Mouse (Mus musculus) CH12.LX (cell line): ENCODE results near the gene Thap8. TPM values are rescaled to one million over a fixed set of nuclear protein-coding genes. Genes with fewer than 3 reads are reported as not detected.
A peak's percentile ranks its signal among the peaks of the same experiment; 100 is the strongest.

Experiments
- DNase-seq: peaks from one replicate; pipeline ENCODE4 v3.0.0-alpha.2; 2013; ENCODE audit errors: extremely low read depth
- H3K27ac ChIP-seq: 2 replicates; pipeline ENCODE4 v1.5.1; 2012; ENCODE audit warnings: low read depth, mild to moderate bottlenecking, control low read depth, moderate library complexity; ENCODE audit not compliant: insufficient read depth
- H3K27me3 ChIP-seq: replicated peaks from 2 replicates; pipeline ENCODE3; 2012; ENCODE audit warnings: inconsistent platforms
- H3K36me3 ChIP-seq, 2 experiments: replicated peaks in 1 of 2; 2 replicates each; pipeline versions ENCODE3 to v1.6.1; 2012; ENCODE audit warnings: inconsistent platforms in 1 of 2, low read length in 1 of 2, mild to moderate bottlenecking in 1 of 2, mixed read lengths in 1 of 2, moderate library complexity in 1 of 2; ENCODE audit not compliant: control insufficient read depth in 1 of 2, insufficient read depth in 1 of 2
- H3K4me1 ChIP-seq, 2 experiments: 2 replicates each; pipeline ENCODE4 v1.6.1; 2012; ENCODE audit warnings: inconsistent platforms in 1 of 2, moderate library complexity in 1 of 2; ENCODE audit not compliant: insufficient read depth in 2 of 2, control insufficient read depth in 1 of 2
- H3K4me2 ChIP-seq: 2 replicates; pipeline ENCODE4 v1.6.1; 2012; ENCODE audit warnings: low read depth, mild to moderate bottlenecking, control low read depth; ENCODE audit not compliant: poor library complexity, insufficient read depth, severe bottlenecking
- H3K4me3 ChIP-seq, 3 experiments: fragments of 150-350 bp in 1 of 3; sonication (generic) in 1 of 3; replicated peaks in 1 of 3; 2 replicates each; pipeline versions ENCODE3 to v1.5.1; 2011 to 2012; ENCODE audit warnings: low read depth in 2 of 3, low read length in 2 of 3, mild to moderate bottlenecking in 2 of 3, moderate library complexity in 2 of 3, control low read depth in 1 of 3, improper control_type of control experiment in 1 of 3, inconsistent platforms in 1 of 3, mixed read lengths in 1 of 3; ENCODE audit not compliant: poor library complexity in 1 of 3
- H3K79me2 ChIP-seq: replicated peaks from 2 replicates; pipeline ENCODE4 v1.6.1; 2012; ENCODE audit warnings: mild to moderate bottlenecking, moderate library complexity; ENCODE audit not compliant: control insufficient read depth, poor library complexity, insufficient read depth, severe bottlenecking; ENCODE audit errors: extremely low read depth
- H3K9ac ChIP-seq: 2 replicates; pipeline ENCODE4 v1.6.1; 2012; ENCODE audit warnings: low read depth, mild to moderate bottlenecking, control low read depth, moderate library complexity; ENCODE audit not compliant: insufficient read depth
- H3K9me3 ChIP-seq: replicated peaks from 2 replicates; pipeline ENCODE3; 2012; ENCODE audit warnings: low read length, inconsistent platforms, mixed read lengths
- BHLHE40 ChIP-seq: IDR thresholded peaks from 2 replicates; pipeline ENCODE4 v1.6.1; 2011; ENCODE audit warnings: mild to moderate bottlenecking, low read depth, low read length, improper control_type of control experiment
- CHD1 ChIP-seq: IDR thresholded peaks from 2 replicates; pipeline ENCODE4 v1.6.1; 2012; ENCODE audit warnings: low read depth, low read length, improper control_type of control experiment, inconsistent platforms
- CHD2 ChIP-seq: IDR thresholded peaks from 2 replicates; pipeline ENCODE4 v1.6.1; 2011; ENCODE audit warnings: low read length, improper control_type of control experiment
- E2F4 ChIP-seq: IDR thresholded peaks from 2 replicates; pipeline ENCODE4 v1.6.1; 2011; ENCODE audit warnings: low read depth, low read length, improper control_type of control experiment; ENCODE audit not compliant: insufficient replicate concordance
- ELF1 ChIP-seq: IDR thresholded peaks from 2 replicates; pipeline ENCODE4 v1.6.1; 2014; ENCODE audit warnings: low read depth, mild to moderate bottlenecking, inconsistent platforms, low read length, improper control_type of control experiment
- EP300 ChIP-seq: IDR thresholded peaks from 2 replicates; pipeline ENCODE4 v1.6.1; 2011; ENCODE audit warnings: low read length, improper control_type of control experiment
- GABPA ChIP-seq: IDR thresholded peaks from 2 replicates; pipeline ENCODE4 v1.6.1; 2012; ENCODE audit warnings: low read depth, low read length, improper control_type of control experiment, inconsistent platforms; ENCODE audit not compliant: insufficient replicate concordance
- HCFC1 ChIP-seq: IDR thresholded peaks from 2 replicates; pipeline ENCODE4 v1.6.1; 2012; ENCODE audit warnings: low read depth, mild to moderate bottlenecking, inconsistent platforms, low read length, improper control_type of control experiment
- IRF4 ChIP-seq: IDR thresholded peaks from 2 replicates; pipeline ENCODE4 v1.6.1; 2014; ENCODE audit warnings: low read depth, mild to moderate bottlenecking, inconsistent platforms, low read length, improper control_type of control experiment
- JUN ChIP-seq: IDR thresholded peaks from 2 replicates; pipeline ENCODE4 v1.6.1; 2011; ENCODE audit warnings: low read depth, mild to moderate bottlenecking, low read length, improper control_type of control experiment, moderate library complexity; ENCODE audit not compliant: insufficient read depth
- JUND ChIP-seq: conservative IDR thresholded peaks from 2 replicates; pipeline ENCODE4 v1.6.1; 2011; ENCODE audit warnings: low read depth, low read length, improper control_type of control experiment
- KAT2A ChIP-seq: IDR thresholded peaks from 2 replicates; pipeline ENCODE4 v1.6.1; 2012; ENCODE audit warnings: low read length, improper control_type of control experiment, inconsistent platforms; ENCODE audit not compliant: insufficient replicate concordance
- MAFK ChIP-seq: IDR thresholded peaks from 2 replicates; pipeline ENCODE4 v1.6.1; 2011; ENCODE audit warnings: low read length, improper control_type of control experiment; ENCODE audit not compliant: insufficient replicate concordance
- MAX ChIP-seq: IDR thresholded peaks from 2 replicates; pipeline ENCODE4 v1.6.1; 2011; ENCODE audit warnings: low read length, improper control_type of control experiment
- MAZ ChIP-seq: IDR thresholded peaks from 2 replicates; pipeline ENCODE4 v1.6.1; 2012; ENCODE audit warnings: low read depth, mild to moderate bottlenecking, inconsistent platforms, low read length, improper control_type of control experiment, moderate library complexity
- MEF2A ChIP-seq: IDR thresholded peaks from 2 replicates; pipeline ENCODE4 v1.6.1; 2014; ENCODE audit warnings: low read depth, mild to moderate bottlenecking, inconsistent platforms, low read length, improper control_type of control experiment, borderline replicate concordance
- MXI1 ChIP-seq: IDR thresholded peaks from 2 replicates; pipeline ENCODE4 v1.6.1; 2011; ENCODE audit warnings: mild to moderate bottlenecking, low read depth, low read length, improper control_type of control experiment
- MYC ChIP-seq: IDR thresholded peaks from 2 replicates; pipeline ENCODE4 v1.6.1; 2011; ENCODE audit warnings: low read depth, mild to moderate bottlenecking, improper control_type of control experiment, low read length
- NELFE ChIP-seq: IDR thresholded peaks from 2 replicates; pipeline ENCODE4 v1.6.1; 2011; ENCODE audit warnings: low read depth, low read length, improper control_type of control experiment
- NRF1 ChIP-seq: IDR thresholded peaks from 2 replicates; pipeline ENCODE4 v1.6.1; 2014; ENCODE audit warnings: low read depth, mild to moderate bottlenecking, inconsistent platforms, low read length, improper control_type of control experiment, moderate library complexity
- PAX5 ChIP-seq: IDR thresholded peaks from 2 replicates; pipeline ENCODE4 v1.6.1; 2012; ENCODE audit warnings: low read length, inconsistent platforms, mixed read lengths
- POLR2A ChIP-seq: IDR thresholded peaks from 2 replicates; pipeline ENCODE4 v1.6.1; 2011; ENCODE audit warnings: low read depth, mild to moderate bottlenecking, improper control_type of control experiment, low read length
- RAD21 ChIP-seq: IDR thresholded peaks from 2 replicates; pipeline ENCODE4 v1.6.1; 2011; ENCODE audit warnings: low read depth, mild to moderate bottlenecking, low read length, improper control_type of control experiment, moderate library complexity
- RCOR1 ChIP-seq: conservative IDR thresholded peaks from 2 replicates; pipeline ENCODE4 v1.6.1; 2012; ENCODE audit warnings: low read depth, mild to moderate bottlenecking, inconsistent platforms, low read length, improper control_type of control experiment
- SIN3A ChIP-seq: IDR thresholded peaks from 2 replicates; pipeline ENCODE4 v1.6.1; 2012; ENCODE audit warnings: low read length, improper control_type of control experiment, inconsistent platforms
- SMC3 ChIP-seq: IDR thresholded peaks from 2 replicates; pipeline ENCODE4 v1.6.1; 2011; ENCODE audit warnings: low read depth, low read length, improper control_type of control experiment
- TBP ChIP-seq: conservative IDR thresholded peaks from 2 replicates; pipeline ENCODE4 v1.6.1; 2011; ENCODE audit warnings: low read depth, low read length, improper control_type of control experiment
- TCF12 ChIP-seq: IDR thresholded peaks from 2 replicates; pipeline ENCODE4 v1.6.1; 2014; ENCODE audit warnings: low read depth, mild to moderate bottlenecking, inconsistent platforms, low read length, improper control_type of control experiment
- USF2 ChIP-seq: conservative IDR thresholded peaks from 2 replicates; pipeline ENCODE4 v1.6.1; 2011; ENCODE audit warnings: low read depth, low read length, improper control_type of control experiment
- ZNF384 ChIP-seq: IDR thresholded peaks from 2 replicates; pipeline ENCODE4 v1.6.1; 2012; ENCODE audit warnings: low read depth, low read length, improper control_type of control experiment, inconsistent platforms
- dilution Hi-C: fragments of 300-500 bp; cut with MboI; formaldehyde crosslinking; loops from 2 replicates; pipeline ENCODE4 v1.14.3; 2020; ENCODE audit warnings: low sequenced_read_pairs; ENCODE audit not compliant: extremely low pct_unique_long_range_greater_than_20kb, extremely low pct_ligation_motif_present
- in situ Hi-C: fragments of 300-500 bp; cut with MboI; formaldehyde crosslinking; loops from 3 replicates; pipeline ENCODE4 v1.14.3; 2019; ENCODE audit warnings: low sequenced_read_pairs, low pct_ligation_motif_present, low pct_unique_long_range_greater_than_20kb, mixed read lengths
- polyA plus RNA-seq: library from polyadenylated mRNA; unstranded; fragments of >175 nt; gene quantifications from 2 replicates; pipeline ENCODE4 v1.2.1, GENCODE M21; 2012; ENCODE audit warnings: low read depth; ENCODE audit not compliant: insufficient read length
- total RNA-seq, 2 experiments: library from RNA; depleted of rRNA; stranded (reverse); fragments of 300-350 nt in 1 of 2; fragments of >200 nt in 1 of 2; gene quantifications; 2 replicates each; pipeline ENCODE4 v1.2.3; 2012 to 2014

The Thap8 gene
- total and polyA plus RNA-seq, 3 experiments: 0.23 to 0.38 TPM; not detected in 1

DNA sequence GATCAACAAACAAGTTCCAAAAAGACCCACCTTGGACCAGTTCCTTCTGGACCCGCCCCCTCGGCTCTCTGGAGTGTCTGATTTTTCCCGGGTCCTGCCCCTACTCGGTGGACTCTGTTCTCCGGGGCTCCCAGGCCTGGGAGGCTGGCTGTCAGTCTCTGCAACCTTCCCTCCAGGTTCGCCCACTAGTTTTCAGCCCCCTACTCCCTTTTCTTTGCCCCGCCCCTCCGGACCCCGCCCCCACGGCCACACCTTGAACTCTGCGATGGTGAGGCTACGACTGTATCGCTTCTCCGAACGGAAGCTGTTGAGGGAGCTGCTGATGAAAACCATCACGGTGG lies 48.6 kb upstream of the Thap8 start:
- no peaks in the 10 kb centered on the region for H3K79me2 ChIP-seq
- peak; percentile 71; the same call in 1 of the 2 replicates for TF ChIP-seq SIN3A
- TF ChIP-seq JUN: no peak
- TF ChIP-seq NRF1: no peak
- no peaks in the 10 kb centered on the region for H3K27me3 ChIP-seq
- H3K4me1 ChIP-seq: peaks cover 12 to 41% of the 10 kb centered on the region in 2 experiments
- peak overlapping the region; percentile 45 for H3K9ac ChIP-seq
- peaks cover 29 to 52% of the 10 kb centered on the region in 2 experiments for H3K36me3 ChIP-seq
- H3K9me3 ChIP-seq: no peaks in the 10 kb centered on the region
- H3K4me3 ChIP-seq: peak overlapping the region; percentile 66 to 79 (median 69)
- H3K4me2 ChIP-seq: peak overlapping the region; percentile 64
- H3K27ac ChIP-seq: no peak overlapping the region
- no peak for DNase-seq
- in situ Hi-C loops (no loop called here), dilution Hi-C loops (no loop called here)

- peaks cover 24 to 46% of the 10 kb centered on the region in 2 experiments for H3K36me3 ChIP-seq
- H3K9me3 ChIP-seq: no peaks in the 10 kb centered on the region
- H3K27ac ChIP-seq: peak within 1 kb of the TSS; percentile 85
- in situ Hi-C loops (no loop called here), dilution Hi-C loops (no loop called here)
- no peaks in the 10 kb centered on the region for H3K79me2 ChIP-seq
- peak within 1 kb of the TSS; percentile 69 to 96 (median 87) for H3K4me3 ChIP-seq
- peak within 1 kb of the TSS; percentile 64 for H3K4me2 ChIP-seq
- no peaks in the 10 kb centered on the region for H3K27me3 ChIP-seq
- H3K4me1 ChIP-seq: peaks cover 12 to 44% of the 10 kb centered on the region in 2 experiments
- peak within 1 kb of the TSS; percentile 90 for H3K9ac ChIP-seq
- peak; percentile 98 for DNase-seq
- peak; percentile 95 for TF ChIP-seq CHD2
- TF ChIP-seq NELFE: 0 out of 2 replicates have a peak, but pooled peaks have one; percentile 47
- no peak for TF ChIP-seq MYC
- peak; percentile 67; the same call in 1 of the 2 replicates for TF ChIP-seq MAX
- no peak for TF ChIP-seq RAD21
- TF ChIP-seq MAFK: no peak
- TF ChIP-seq JUN: no peak
- peak; percentile 97 for TF ChIP-seq ZNF384
- no peak for TF ChIP-seq PAX5
- TF ChIP-seq TCF12: peak; percentile 55; the same call in 1 of the 2 replicates
- peak; percentile 79 for TF ChIP-seq HCFC1
- TF ChIP-seq RCOR1: 0 out of 2 replicates have a peak, but pooled peaks have one; percentile 37
- no peak for TF ChIP-seq EP300
- peak; percentile 55; the same call in 1 of the 2 replicates for TF ChIP-seq MXI1
- peak; percentile 87 for TF ChIP-seq NRF1
- peak; percentile 10; the same call in 1 of the 2 replicates for TF ChIP-seq IRF4
- 0 out of 2 replicates have a peak, but pooled peaks have one; percentile 1 for TF ChIP-seq MEF2A
- peak; percentile 57 for TF ChIP-seq TBP
- TF ChIP-seq KAT2A: peak; percentile 51; the same call in 1 of the 2 replicates
- TF ChIP-seq POLR2A: peak; percentile 80
- TF ChIP-seq CHD1: 0 out of 2 replicates have a peak, but pooled peaks have one; percentile 65
- peak; percentile 28; the same call in 1 of the 2 replicates for TF ChIP-seq SIN3A
- peak; percentile 42 for TF ChIP-seq BHLHE40
- peak; percentile 79 for TF ChIP-seq ELF1
- no peak for TF ChIP-seq MAZ
- no peak; the same call in 1 of the 2 replicates for TF ChIP-seq USF2
- no peak for TF ChIP-seq SMC3
- peak; percentile 6; the same call in 1 of the 2 replicates for TF ChIP-seq JUND
- TF ChIP-seq E2F4: peak; percentile 63; the same call in 1 of the 2 replicates
- no peak for TF ChIP-seq GABPA
Observed at GRCm38 (mm10) chr7:30231669-30232454, 48.0 kb upstream of the Thap8 start, which contains the start of the genes Polr2i and Tbcb. Gene Polr2i (plus strand): TSS chr7:30231948. Gene Tbcb (minus strand): TSS chr7:30232272.
